In genomic region chr9:122293865-122294241, GRCm38 (mm10) we compare ENCODE assay signal across 8 mouse cellular contexts. TPM values are rescaled to one million over a fixed set of nuclear protein-coding genes. Genes with fewer than 3 reads are reported as not detected.
DNase-seq lines count a peak whose midpoint lies in the region; ATAC-seq and TF ChIP-seq lines count a peak whose summit lies in the region.

No protein-coding gene starts in this region.

- under 1% methylated on average over 23 of the region's 23 CpGs for WGBS in liver, adult 2 months
- WGBS in hindbrain, embryonic 12.5 days: under 1% methylated on average over 23 of the region's 23 CpGs

- peaks cover 2% of the 10 kb centered on the region; the same call in 1 of the 2 replicates for H3K4me1 ChIP-seq in liver, adult 2 months (ENCODE audit: control insufficient read depth, insufficient read depth, low read length)
- H3K4me1 ChIP-seq in hindbrain, embryonic 12.5 days: peaks cover 10% of the 10 kb centered on the region

- TF ChIP-seq POLR2A in liver, adult 2 months (IDR thresholded peaks at IDR 0.05; ENCODE audit: extremely low read depth, insufficient read depth, low read length): no peak

- H3K4me2 ChIP-seq in hindbrain, embryonic 12.5 days (replicated peaks): peak overlapping the region; percentile 66

- no peaks in the 10 kb centered on the region for H3K9me3 ChIP-seq in hindbrain, embryonic 12.5 days (replicated peaks)

- peak; percentile 88 for ATAC-seq in hindbrain, embryonic 12.5 days (ENCODE audit: low FRiP score)
- ATAC-seq in erythroid progenitor cell, adult 5-6 weeks (replicated peaks; ENCODE audit: low FRiP score, poor library complexity, severe bottlenecking): no peak

- no peaks in the 10 kb centered on the region for H3K27me3 ChIP-seq in liver, adult 2 months (ENCODE audit: control insufficient read depth, insufficient read depth, low read length)
- H3K27me3 ChIP-seq in hindbrain, embryonic 12.5 days: no peaks in the 10 kb centered on the region

- H3K9ac ChIP-seq in liver, adult 2 months (ENCODE audit: low read depth, low read length): peak overlapping the region; percentile 79
- peak overlapping the region; percentile 86 for H3K9ac ChIP-seq in hindbrain, embryonic 12.5 days

- peak overlapping the region; percentile 39 for H3K27ac ChIP-seq in liver, adult 2 months (replicated peaks; ENCODE audit: insufficient read depth, low read depth, low read length)
- peak overlapping the region; percentile 85 for H3K27ac ChIP-seq in hindbrain, embryonic 12.5 days

- TF ChIP-seq CTCF in liver, adult 2 months (IDR thresholded peaks at IDR 0.05; ENCODE audit: low read depth, low read length): no peak

- DNase-seq in liver, adult 2 months (ENCODE audit: extremely low read depth, low read depth, low spot score): no peak
- DNase-seq in liver: no peak
- peak; percentile 56 for DNase-seq in brain, adult 2 months (ENCODE audit: low read depth, low spot score)
- DNase-seq in lung, postnatal 36 days: peak; percentile 67
- no peak for DNase-seq in adrenal gland, adult 8-10 months
- no peak for DNase-seq in adrenal gland, adult 18-20 months (ENCODE audit: low spot score in 2 of 2)

- no peaks in the 10 kb centered on the region; the same call in 1 of the 2 replicates for H3K79me2 ChIP-seq in liver, adult 2 months (ENCODE audit: control insufficient read depth, insufficient read depth, low read length)

- H3K4me3 ChIP-seq in liver, adult 2 months (ENCODE audit: insufficient read depth, low read depth, low read length): peak overlapping the region; percentile 76
- peak overlapping the region; percentile 78 for H3K4me3 ChIP-seq in hindbrain, embryonic 12.5 days

- no peaks in the 10 kb centered on the region for H3K36me3 ChIP-seq in liver, adult 2 months (ENCODE audit: control insufficient read depth, insufficient read depth, low read length)
- H3K36me3 ChIP-seq in hindbrain, embryonic 12.5 days: no peaks in the 10 kb centered on the region

RNA-seq across cellular contexts. Expression of gene Ano10, which starts 0.4 kb away (rescaled TPM):
- total RNA-seq in liver, adult 2 months (2014; rRNA removed): 12.2 and 13.0 TPM in 2 replicates
- polyA plus RNA-seq in liver, adult 2 months (2012; rRNA removed): 12.5 and 13.5 TPM in 2 replicates
- 52.3 and 53.6 TPM in 2 replicates for polyA plus RNA-seq in hindbrain, embryonic 12.5 days (2016; fragmentation: Nextera tagmentation; extraction: Ambion mirVana)
- total RNA-seq in adrenal gland, adult 8-10 months (2022): 10 to 100 TPM; 75.1 to 96.2 (median 85.1) TPM
- 7.9 and 28.1 TPM in 2 replicates for total RNA-seq in erythroid progenitor cell, adult 5-6 weeks (2015; ENCODE audit: low replicate concordance)
- 3.1 and 5.1 TPM in 2 replicates for total RNA-seq in erythroid progenitor cell, adult 5-6 weeks (2017; ENCODE audit: low replicate concordance)
- 10 to 100 TPM; 59.0 to 93.2 TPM for total RNA-seq in adrenal gland, adult 18-20 months (2021)

RNA-seq across cellular contexts. Expression of gene Abhd5, which starts 57.6 kb away (rescaled TPM):
- total RNA-seq in liver, adult 2 months (2014; rRNA removed): 19.5 and 20.3 TPM in 2 replicates
- polyA plus RNA-seq in liver, adult 2 months (2012; rRNA removed): 15.9 and 17.3 TPM in 2 replicates
- polyA plus RNA-seq in hindbrain, embryonic 12.5 days (2016; fragmentation: Nextera tagmentation; extraction: Ambion mirVana): 22.5 and 24.2 TPM in 2 replicates
- total RNA-seq in adrenal gland, adult 8-10 months (2022): 10 to 100 TPM; 60.5 to 75.1 (median 72.7) TPM
- total RNA-seq in erythroid progenitor cell, adult 5-6 weeks (2015; ENCODE audit: low replicate concordance): 49.9 and 50.5 TPM in 2 replicates
- total RNA-seq in erythroid progenitor cell, adult 5-6 weeks (2017; ENCODE audit: low replicate concordance): 48.6 and 49.9 TPM in 2 replicates
- total RNA-seq in adrenal gland, adult 18-20 months (2021): 10 to 100 TPM; 91.2 to 99.4 TPM

Comparison
In these comparisons a context has a peak if more than half of its experiments do, and no peak if none do; other contexts are left out.
1. DNase-seq: peak in brain, adult 2 months (single experiment) and lung, postnatal 36 days (single experiment); none in liver, adult 2 months (single experiment), liver (single experiment), adrenal gland, adult 8-10 months (single experiment) and adrenal gland, adult 18-20 months (0 of 2).